Mouse (Mus musculus): ENCODE measurements around the gene Podxl2. TPM values are rescaled to one million over a fixed set of nuclear protein-coding genes. Genes with fewer than 3 reads are reported as not detected.
A peak's percentile ranks its signal among the peaks of the same experiment; 100 is the strongest.

Podxl2 gene
- total RNA-seq, 1 experiment = 5.0 TPM

DNA sequence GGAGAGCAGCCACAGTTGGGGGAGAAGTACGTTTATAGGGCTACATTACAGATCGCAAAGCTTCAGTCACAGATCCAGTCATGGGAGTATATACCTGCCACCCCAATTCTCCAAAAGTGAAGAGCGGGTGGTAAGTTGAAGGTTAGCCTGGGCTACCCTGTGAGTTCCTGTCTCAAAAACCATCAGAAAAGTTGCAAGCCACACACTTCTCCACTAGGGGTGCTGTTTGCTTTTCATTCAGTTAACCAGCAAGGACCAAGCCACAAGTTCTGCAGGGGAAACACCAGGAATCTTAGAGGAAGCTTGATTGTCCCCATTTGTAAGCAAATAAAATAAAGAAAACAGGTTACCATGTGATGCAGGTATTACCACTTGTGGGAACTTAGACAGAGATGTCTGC is 62.0 kb downstream of the Podxl2 start:
- in situ Hi-C loops (cut with MboI; ENCODE audit: low sequenced_read_pairs in 2 of 2, unreplicated experiment in 2 of 2) = no loop called here
- Histone ChIP-seq H3K9ac (ENCODE audit: insufficient read depth, low read depth, low read length, poor library complexity, severe bottlenecking) (no peak overlapping the region), H3K27ac (ENCODE audit: insufficient read depth, low read depth, low read length, poor library complexity, severe bottlenecking) (no peak overlapping the region), H3K9me3 (ENCODE audit: control insufficient read depth, insufficient read depth, low read depth, low read length) (no peaks in the 10 kb centered on the region), H3K4me1 (ENCODE audit: control insufficient read depth in 2 of 2, insufficient read depth in 2 of 2, low read length in 2 of 2, poor library complexity in 1 of 2) (no peaks in the 10 kb centered on the region), H3K4me3 (ENCODE audit: insufficient read depth in 1 of 2, low read depth in 1 of 2, low read length in 2 of 2, poor library complexity in 1 of 2, severe bottlenecking in 1 of 2) (no peak overlapping the region), H3K36me3 (ENCODE audit: control insufficient read depth, insufficient read depth, low read length, poor library complexity, severe bottlenecking) (no peaks in the 10 kb centered on the region)
- TF ChIP-seq ZNF384 (IDR thresholded peaks at IDR 0.05; ENCODE audit: low read depth, low read length) (no peak), ZC3H11A (IDR thresholded peaks at IDR 0.05; ENCODE audit: borderline replicate concordance, low read depth, low read length) (no peak), CHD2 (IDR thresholded peaks at IDR 0.05; ENCODE audit: low read depth, low read length) (no peak), HCFC1 (IDR thresholded peaks at IDR 0.05; ENCODE audit: borderline replicate concordance, insufficient read depth, low read length) (no peak), MAFK (IDR thresholded peaks at IDR 0.05; ENCODE audit: insufficient read depth, low read depth, low read length) (no peak)
- peak; percentile 60 for DNase-seq (ENCODE audit: low read depth, low spot score)

DNA sequence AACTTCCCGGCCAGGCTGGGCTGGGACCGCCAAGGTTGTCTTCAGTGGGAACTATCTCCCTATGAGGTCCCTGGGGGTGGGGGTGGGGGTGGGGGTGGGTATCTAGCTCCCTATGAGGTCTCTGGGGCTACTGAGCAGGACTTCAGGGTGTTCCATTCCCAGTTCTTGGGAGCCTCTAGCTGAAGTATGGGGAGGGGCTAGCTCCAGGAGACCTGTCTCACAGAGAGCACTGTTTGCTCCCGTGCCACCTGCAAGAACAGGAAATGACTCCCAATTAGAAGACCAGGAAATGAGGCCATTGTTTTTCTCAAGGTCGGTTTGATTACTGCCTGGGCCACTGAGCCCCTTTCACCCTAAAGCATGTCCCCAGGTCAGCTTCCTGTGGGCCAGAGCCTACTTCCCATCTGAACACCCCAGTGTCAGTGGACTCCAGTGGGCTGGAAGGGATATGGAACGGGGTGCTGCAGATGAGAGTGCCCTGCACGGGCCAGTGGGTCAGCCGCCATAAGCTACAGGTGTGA is 62.9 kb downstream of the Podxl2 start:
- Histone ChIP-seq H3K9me3 (ENCODE audit: control insufficient read depth, insufficient read depth, low read depth, low read length) (no peaks in the 10 kb centered on the region), H3K4me3 (ENCODE audit: insufficient read depth in 1 of 2, low read depth in 1 of 2, low read length in 2 of 2, poor library complexity in 1 of 2, severe bottlenecking in 1 of 2) (no peak overlapping the region), H3K9ac (ENCODE audit: insufficient read depth, low read depth, low read length, poor library complexity, severe bottlenecking) (no peak overlapping the region), H3K27ac (ENCODE audit: insufficient read depth, low read depth, low read length, poor library complexity, severe bottlenecking) (no peak overlapping the region), H3K36me3 (ENCODE audit: control insufficient read depth, insufficient read depth, low read length, poor library complexity, severe bottlenecking) (no peaks in the 10 kb centered on the region), H3K4me1 (ENCODE audit: control insufficient read depth in 2 of 2, insufficient read depth in 2 of 2, low read length in 2 of 2, poor library complexity in 1 of 2) (no peaks in the 10 kb centered on the region)
- in situ Hi-C loops (cut with MboI; ENCODE audit: low sequenced_read_pairs in 2 of 2, unreplicated experiment in 2 of 2) = no loop called here
- DNase-seq (ENCODE audit: low read depth, low spot score) = no peak
- TF ChIP-seq ZC3H11A (IDR thresholded peaks at IDR 0.05; ENCODE audit: borderline replicate concordance, low read depth, low read length) = no peak

DNA sequence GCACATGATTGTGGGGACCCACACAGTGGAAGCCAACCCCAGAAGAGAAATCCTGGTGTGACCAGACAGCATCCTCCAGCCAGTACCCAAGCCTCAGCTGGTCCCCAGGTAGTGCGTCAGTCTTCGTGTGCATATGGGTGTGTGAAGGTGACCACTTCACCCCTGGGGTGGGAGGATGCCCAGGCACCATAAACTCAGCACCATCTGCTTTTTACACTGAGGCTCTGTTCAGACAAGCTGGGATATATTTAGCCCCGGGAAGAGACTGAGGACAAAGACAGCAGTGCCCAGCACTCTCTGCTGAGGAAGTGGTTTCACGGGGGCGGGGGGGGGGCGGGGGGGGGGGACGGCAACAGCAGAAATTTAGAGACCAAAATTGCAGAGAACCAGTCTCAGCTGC is 63.4 kb downstream of the Podxl2 start:
- H3K4me1 ChIP-seq (ENCODE audit: control insufficient read depth in 2 of 2, insufficient read depth in 2 of 2, low read length in 2 of 2, poor library complexity in 1 of 2) = no peaks in the 10 kb centered on the region
- TF ChIP-seq HCFC1 (IDR thresholded peaks at IDR 0.05; ENCODE audit: borderline replicate concordance, insufficient read depth, low read length) (no peak), ZC3H11A (IDR thresholded peaks at IDR 0.05; ENCODE audit: borderline replicate concordance, low read depth, low read length) (no peak), ZNF384 (IDR thresholded peaks at IDR 0.05; ENCODE audit: low read depth, low read length) (no peak), MAFK (IDR thresholded peaks at IDR 0.05; ENCODE audit: insufficient read depth, low read depth, low read length) (no peak), CHD2 (IDR thresholded peaks at IDR 0.05; ENCODE audit: low read depth, low read length) (no peak)
- H3K9ac ChIP-seq (ENCODE audit: insufficient read depth, low read depth, low read length, poor library complexity, severe bottlenecking) = no peak overlapping the region
- no peak overlapping the region for H3K27ac ChIP-seq (ENCODE audit: insufficient read depth, low read depth, low read length, poor library complexity, severe bottlenecking)
- H3K36me3 ChIP-seq (ENCODE audit: control insufficient read depth, insufficient read depth, low read length, poor library complexity, severe bottlenecking) = no peaks in the 10 kb centered on the region
- no peaks in the 10 kb centered on the region for H3K9me3 ChIP-seq (ENCODE audit: control insufficient read depth, insufficient read depth, low read depth, low read length)
- DNase-seq (ENCODE audit: low read depth, low spot score) = no peak
- in situ Hi-C loops (cut with MboI; ENCODE audit: low sequenced_read_pairs in 2 of 2, unreplicated experiment in 2 of 2) = no loop called here
- H3K4me3 ChIP-seq (ENCODE audit: insufficient read depth in 1 of 2, low read depth in 1 of 2, low read length in 2 of 2, poor library complexity in 1 of 2, severe bottlenecking in 1 of 2) = no peak overlapping the region

DNA sequence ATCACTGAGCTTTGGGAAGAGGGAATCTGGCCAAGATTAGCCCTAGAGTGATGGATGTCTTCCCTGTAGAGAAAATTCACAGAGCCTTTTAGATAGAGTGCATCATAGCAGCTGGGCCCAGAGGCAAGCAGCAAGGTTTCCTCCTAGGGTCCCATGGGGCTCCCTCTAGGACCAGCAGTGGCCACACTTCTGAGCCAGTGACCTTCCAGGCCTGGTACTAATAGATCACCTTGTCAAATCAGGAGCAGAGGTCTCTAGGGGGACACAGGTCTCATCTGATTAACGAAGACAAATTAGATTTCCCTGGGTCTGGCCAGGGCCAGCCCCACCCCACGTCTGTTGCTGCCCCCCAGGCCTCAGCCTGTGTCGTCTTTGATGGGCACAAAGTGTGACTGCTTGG is 64.6 kb downstream of the Podxl2 start:
- no peaks in the 10 kb centered on the region for H3K9me3 ChIP-seq (ENCODE audit: control insufficient read depth, insufficient read depth, low read depth, low read length)
- no peaks in the 10 kb centered on the region for H3K36me3 ChIP-seq (ENCODE audit: control insufficient read depth, insufficient read depth, low read length, poor library complexity, severe bottlenecking)
- in situ Hi-C loops (cut with MboI; ENCODE audit: low sequenced_read_pairs in 2 of 2, unreplicated experiment in 2 of 2) = no loop called here
- no peak overlapping the region for H3K27ac ChIP-seq (ENCODE audit: insufficient read depth, low read depth, low read length, poor library complexity, severe bottlenecking)
- DNase-seq (ENCODE audit: low read depth, low spot score) = no peak
- TF ChIP-seq MAFK (IDR thresholded peaks at IDR 0.05; ENCODE audit: insufficient read depth, low read depth, low read length) (no peak), ZNF384 (IDR thresholded peaks at IDR 0.05; ENCODE audit: low read depth, low read length) (no peak), CHD2 (IDR thresholded peaks at IDR 0.05; ENCODE audit: low read depth, low read length) (no peak), HCFC1 (IDR thresholded peaks at IDR 0.05; ENCODE audit: borderline replicate concordance, insufficient read depth, low read length) (no peak)
- H3K9ac ChIP-seq (ENCODE audit: insufficient read depth, low read depth, low read length, poor library complexity, severe bottlenecking) = no peak overlapping the region
- H3K4me3 ChIP-seq (ENCODE audit: insufficient read depth in 1 of 2, low read depth in 1 of 2, low read length in 2 of 2, poor library complexity in 1 of 2, severe bottlenecking in 1 of 2) = no peak overlapping the region
- no peaks in the 10 kb centered on the region for H3K4me1 ChIP-seq (ENCODE audit: control insufficient read depth in 2 of 2, insufficient read depth in 2 of 2, low read length in 2 of 2, poor library complexity in 1 of 2)

Data from ES-E14 (cell line).